Mouse (Mus musculus) MN1 (cell line): Measurements from ENCODE around the gene Gm11084.
"Not testable (repeated sequence)": the region's sequence is repeated elsewhere in the genome, so short reads cannot be mapped to it uniquely, and the experiment has no call there.

Experiments
- DNase-seq: peaks from one replicate; pipeline ENCODE4 v3.0.0-alpha.2; 2016; ENCODE audit warnings: low spot score

Gene Gm11084

DNA sequence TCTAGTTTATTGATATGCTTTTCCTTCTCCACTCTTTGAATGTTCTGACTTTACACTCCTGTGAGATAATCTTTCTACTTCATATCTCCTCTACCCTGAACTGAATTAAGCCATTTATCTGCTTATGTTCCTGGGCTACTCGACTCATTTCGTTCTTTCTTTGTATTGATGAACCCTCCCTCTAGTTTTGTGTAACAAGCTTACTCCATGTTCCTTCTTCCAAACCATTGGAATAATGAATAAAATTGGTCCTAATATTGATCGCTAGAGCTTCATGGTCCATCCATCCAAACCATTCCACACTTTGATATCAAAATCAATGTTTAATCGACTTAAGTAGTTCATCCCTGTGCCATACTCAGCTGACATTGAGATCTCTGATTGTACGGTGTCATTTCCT is at the start of gene Gm11084:
Gm11084 (minus strand) TSS at position 101 of the 400 bp plus-strand sequence.
- DNase-seq = no peak

- no peak for DNase-seq
Observed at GRCm38 (mm10) chr2:73031061-73032055, 44.8 kb upstream of the Gm11084 start.

- no peak for DNase-seq
Observed at GRCm38 (mm10) chr2:73029846-73030245, 43.3 kb upstream of the Gm11084 start.

- DNase-seq = no peak
Observed at GRCm38 (mm10) chr2:73028019-73028418, 41.5 kb upstream of the Gm11084 start.

GRCm38 (mm10) chr2:73027126-73027525 is 40.6 kb upstream of the Gm11084 start:
- DNase-seq = no peak

- DNase-seq = peak; percentile 21
Observed at GRCm38 (mm10) chr2:73023803-73024202, 37.3 kb upstream of the Gm11084 start.

DNA sequence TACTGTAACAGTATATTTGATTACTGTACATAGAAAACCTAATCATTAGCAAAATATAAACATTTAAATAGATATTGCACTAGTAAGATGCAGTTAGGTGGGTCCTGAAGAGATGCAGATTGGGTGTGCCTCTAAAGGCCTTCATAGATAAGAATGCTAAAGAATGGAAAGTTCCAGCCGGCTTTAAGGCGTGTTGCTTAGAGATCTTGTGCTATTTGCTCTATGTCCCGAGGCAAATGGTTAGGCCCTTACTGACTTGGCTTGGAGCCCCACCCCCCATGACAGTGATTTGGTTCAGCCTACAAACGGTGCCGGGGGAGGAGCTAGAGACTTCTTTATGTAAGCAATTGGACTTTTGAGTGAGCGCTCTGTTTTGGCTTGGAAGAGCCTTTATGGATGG is 34.5 kb upstream of the Gm11084 start:
- no peak for DNase-seq

- DNase-seq = no peak
Observed at GRCm38 (mm10) chr2:73019371-73020146, 33.0 kb upstream of the Gm11084 start.

DNA sequence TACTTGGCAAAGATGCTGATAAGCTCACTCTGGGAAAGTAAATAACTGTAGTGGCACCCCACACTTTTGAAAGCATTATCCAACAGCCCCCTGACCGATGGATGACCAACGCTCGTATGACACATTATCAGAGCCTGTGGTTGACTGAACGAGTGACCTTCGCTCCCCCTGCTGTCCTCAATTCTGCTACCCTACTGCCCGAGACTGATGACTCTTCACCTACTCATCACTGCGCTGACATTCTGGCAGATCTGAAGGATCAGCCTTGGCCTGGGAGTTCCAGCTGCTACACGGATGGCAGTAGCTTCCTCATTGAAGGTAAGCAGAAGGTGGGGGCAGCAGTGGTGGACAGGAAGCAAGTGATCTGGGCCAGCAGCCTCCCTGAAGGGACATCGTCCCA is 27.5 kb upstream of the Gm11084 start:
- DNase-seq = not testable (repeated sequence)

DNA sequence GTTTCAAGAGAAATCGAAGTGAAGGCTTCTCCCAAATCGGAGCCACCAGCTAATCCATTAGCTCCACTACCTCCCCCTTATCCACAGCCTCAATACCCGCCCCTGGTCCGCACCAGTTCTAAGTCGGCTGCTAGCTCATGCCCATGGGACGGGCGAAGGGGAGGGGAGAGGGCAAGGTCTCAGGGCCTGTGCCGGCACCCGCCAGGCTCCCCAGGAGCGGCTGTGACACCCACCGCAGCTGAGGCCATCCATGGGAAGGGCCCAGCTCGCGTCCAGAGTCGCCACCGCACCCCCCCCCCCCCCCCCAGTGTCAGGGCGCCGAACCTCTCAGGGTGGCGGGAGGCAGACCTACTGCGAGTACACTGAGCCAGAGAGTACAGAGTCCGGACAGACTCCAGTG is 26.1 kb upstream of the Gm11084 start:
- DNase-seq = no peak

GRCm38 (mm10) chr2:73007472-73007871 is 21.0 kb upstream of the Gm11084 start:
- DNase-seq = no peak

GRCm38 (mm10) chr2:73005611-73006515 is 19.3 kb upstream of the Gm11084 start:
- DNase-seq = peak; percentile 27

GRCm38 (mm10) chr2:73003751-73004717 is 17.5 kb upstream of the Gm11084 start:
- DNase-seq = peak; percentile 81

DNA sequence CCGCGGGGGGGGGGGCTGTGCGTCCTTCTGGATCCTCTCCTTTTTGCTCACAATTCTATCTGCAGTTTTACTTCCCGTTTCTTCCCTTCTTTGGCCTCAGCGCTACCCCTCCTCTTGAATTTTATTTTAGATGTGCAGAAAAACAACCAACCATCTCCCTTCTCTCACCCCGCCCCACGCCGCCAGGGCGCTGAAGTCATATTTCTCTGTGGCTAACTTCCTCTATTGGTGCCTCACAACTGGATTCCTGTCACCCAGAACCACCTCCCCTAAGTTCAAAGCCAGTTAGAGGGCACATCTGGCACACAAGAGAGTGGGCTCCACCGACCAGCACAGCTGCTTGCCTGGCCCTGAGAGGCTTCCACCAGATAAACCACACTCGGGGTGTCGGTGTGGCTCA is 16.5 kb upstream of the Gm11084 start:
- DNase-seq = peak; percentile 31

DNA sequence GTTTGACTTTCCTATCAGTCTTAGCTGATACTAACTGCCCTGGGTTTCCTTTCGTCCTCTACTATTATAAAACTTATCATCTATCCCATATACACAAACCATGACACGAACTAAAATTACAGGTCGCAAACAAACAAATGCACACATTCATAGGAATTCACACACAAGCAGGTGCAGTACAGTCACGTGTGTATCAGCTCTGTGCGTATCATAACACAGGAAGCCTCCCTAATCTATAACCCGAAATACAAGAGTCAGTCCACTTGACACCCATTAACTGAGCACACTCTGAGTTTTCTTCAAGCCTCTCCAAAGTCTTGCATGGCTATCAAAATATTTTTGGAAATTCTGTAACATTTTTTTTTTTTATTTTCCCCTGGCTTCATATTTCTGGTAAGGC is 15.9 kb upstream of the Gm11084 start:
- no peak for DNase-seq

DNA sequence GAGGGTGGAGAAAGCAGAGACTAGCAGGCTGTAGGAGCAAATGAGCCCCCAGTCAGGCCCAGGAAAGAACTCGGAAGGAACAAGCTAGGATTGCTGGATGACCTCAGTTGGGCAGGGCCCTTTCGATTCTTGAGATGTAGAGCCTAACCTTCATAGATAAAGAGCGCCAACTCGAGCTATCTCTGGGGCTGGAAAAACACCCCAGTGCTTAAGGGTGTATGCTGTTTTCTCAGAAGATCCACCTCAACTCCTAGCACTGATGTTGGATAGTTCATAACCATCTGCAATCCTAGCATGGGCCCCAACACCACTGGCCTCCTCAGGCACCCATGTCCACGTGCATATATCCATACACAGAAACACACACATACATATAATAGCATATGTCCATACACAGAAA is 15.5 kb upstream of the Gm11084 start:
- DNase-seq = no peak

DNA sequence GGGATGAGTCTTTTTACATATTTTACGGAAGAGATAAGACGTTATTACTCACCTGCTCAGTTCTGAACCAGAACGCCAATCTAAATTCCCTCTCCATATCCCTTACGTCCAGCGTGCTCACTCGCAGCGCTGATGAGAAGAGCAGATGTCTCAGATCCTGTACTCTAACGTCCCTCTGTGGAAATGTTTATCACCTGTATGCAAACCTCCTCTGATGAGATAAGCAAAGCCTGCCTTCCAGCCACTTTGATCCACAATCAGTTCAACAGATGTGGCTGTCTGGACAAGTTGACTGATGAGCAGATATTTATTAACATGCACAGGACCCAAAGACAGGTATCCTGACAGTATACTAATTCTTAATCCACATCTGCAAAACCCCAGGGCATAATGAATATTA is 13.7 kb upstream of the Gm11084 start:
- DNase-seq = no peak

GRCm38 (mm10) chr2:72997586-72997985 is 11.1 kb upstream of the Gm11084 start:
- DNase-seq = no peak

DNA sequence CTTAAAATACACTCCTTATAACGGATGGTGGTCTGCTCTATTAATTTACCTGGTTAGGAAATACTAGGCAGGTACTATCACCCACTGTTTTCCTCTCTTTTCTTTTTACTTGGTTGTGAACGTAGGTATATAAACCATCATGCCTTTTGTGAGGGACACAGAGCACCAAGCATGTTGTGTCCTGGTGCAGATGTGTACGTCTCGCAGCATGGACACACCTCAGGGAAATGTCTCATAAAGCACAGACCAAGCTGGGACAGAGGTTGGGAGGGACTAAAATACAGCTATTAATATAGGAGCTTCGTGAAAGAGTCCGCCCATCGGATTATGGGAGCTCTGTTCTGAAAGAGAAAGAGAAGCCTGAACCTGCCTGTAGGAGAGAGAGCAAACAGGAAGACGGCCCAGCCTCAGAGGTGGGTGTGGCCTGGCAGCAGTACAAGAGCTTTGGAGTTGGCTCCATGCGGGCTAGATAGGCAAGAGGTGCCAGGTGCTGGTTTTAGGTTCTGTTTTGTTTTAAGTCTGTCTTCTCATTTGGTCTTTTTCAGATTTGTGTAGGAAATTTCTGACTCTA is 10.4 kb upstream of the Gm11084 start:
- peak; percentile 80 for DNase-seq
